Mouse (Mus musculus) liver, embryonic 16.5 days (tissue): Measurements from ENCODE around the gene Gm11541. TPM values are rescaled to one million over a fixed set of nuclear protein-coding genes. Genes with fewer than 3 reads are reported as not detected.

Experiments used
- ATAC-seq: fragments of 200-750 bp; cut with Nextera tagmentation; 2 replicates; pipeline ENCODE4 v1.8.0; 2017; ENCODE audit warnings: low read depth, mild to moderate bottlenecking, moderate number of reproducible peaks, moderate library complexity
- H3K27ac ChIP-seq: fragments of 300-500 bp; sonication (generic); 2 replicates; pipeline ENCODE4 v1.5.1; 2014; ENCODE audit warnings: mild to moderate bottlenecking, low read length
- H3K27me3 ChIP-seq: fragments of 300-500 bp; sonication (generic); 2 replicates; pipeline ENCODE4 v1.6.1; 2014; ENCODE audit warnings: low read depth, low read length, mixed read lengths; ENCODE audit not compliant: control insufficient read depth, insufficient read depth
- H3K36me3 ChIP-seq: fragments of 300-500 bp; sonication (generic); 2 replicates; pipeline ENCODE4 v1.6.1; 2014; ENCODE audit warnings: mild to moderate bottlenecking; ENCODE audit not compliant: control insufficient read depth, insufficient read depth
- H3K4me1 ChIP-seq: fragments of 300-500 bp; sonication (generic); 2 replicates; pipeline ENCODE4 v1.6.1; 2014; ENCODE audit warnings: low read depth, low read length, mixed read lengths; ENCODE audit not compliant: control insufficient read depth
- H3K4me2 ChIP-seq: fragments of 300-500 bp; sonication (generic); 2 replicates; pipeline ENCODE4 v1.6.1; 2014; ENCODE audit warnings: low read depth, low read length, mixed read lengths
- H3K4me3 ChIP-seq: fragments of 300-500 bp; sonication (generic); 2 replicates; pipeline ENCODE4 v1.5.1; 2014; ENCODE audit warnings: low read depth, mild to moderate bottlenecking, low read length
- H3K9ac ChIP-seq: fragments of 300-500 bp; sonication (generic); 2 replicates; pipeline ENCODE4 v1.6.1; 2014; ENCODE audit warnings: low read depth, low read length
- H3K9me3 ChIP-seq: fragments of 300-500 bp; sonication (generic); replicated peaks from 2 replicates; pipeline ENCODE4 v1.6.1; 2016; ENCODE audit warnings: low read length; ENCODE audit not compliant: control insufficient read depth
- WGBS: fragments of 180-500 bp; shearing (Covaris S2); extraction: QIAGEN DNeasy Blood & Tissue Kit; methylation state at CpG from one replicate; pipeline ENCODE4 v1.1.7; 2014; ENCODE audit not compliant: insufficient replicate concordance; 5-methylcytosine and 5-hydroxymethylcytosine counted together
- polyA plus RNA-seq: library from polyadenylated mRNA; unstranded; fragments of >200 nt; fragmentation: Nextera tagmentation; extraction: Ambion mirVana; gene quantifications from 2 replicates; pipeline ENCODE4 v1.2.1, GENCODE M21; 2015

Gene Gm11541
- polyA plus RNA-seq, 1 experiment from 2014 or later, result not detected

GRCm38 (mm10) chr11:94680639-94681038 lies 23.7 kb downstream of the Gm11541 start:
- Histone ChIP-seq H3K9ac (no peak overlapping the region), H3K4me1 (peaks cover 5% of the 10 kb centered on the region), H3K27me3 (no peaks in the 10 kb centered on the region; the same call in 1 of the 2 replicates), H3K9me3 (no peaks in the 10 kb centered on the region), H3K4me3 (no peak overlapping the region), H3K4me2 (no peak overlapping the region), H3K36me3 (no peaks in the 10 kb centered on the region), H3K27ac (no peak overlapping the region)
- no peak for ATAC-seq

GRCm38 (mm10) chr11:94677607-94678145 lies 26.6 kb downstream of the Gm11541 start:
- H3K4me3 ChIP-seq, result peak overlapping the region; percentile 81
- H3K27me3 ChIP-seq, result no peaks in the 10 kb centered on the region; the same call in 1 of the 2 replicates
- 31% methylated on average over 15 of the region's 15 CpGs for WGBS
- H3K9ac ChIP-seq, result 0 out of 2 replicates have a peak overlapping the region, but pooled peaks have one; percentile 37
- H3K27ac ChIP-seq, result no peak overlapping the region
- ATAC-seq, result no peak
- no peaks in the 10 kb centered on the region for H3K36me3 ChIP-seq
- H3K4me1 ChIP-seq, result peaks cover 5% of the 10 kb centered on the region
- peak overlapping the region; percentile 92 for H3K4me2 ChIP-seq
- no peaks in the 10 kb centered on the region for H3K9me3 ChIP-seq

DNA sequence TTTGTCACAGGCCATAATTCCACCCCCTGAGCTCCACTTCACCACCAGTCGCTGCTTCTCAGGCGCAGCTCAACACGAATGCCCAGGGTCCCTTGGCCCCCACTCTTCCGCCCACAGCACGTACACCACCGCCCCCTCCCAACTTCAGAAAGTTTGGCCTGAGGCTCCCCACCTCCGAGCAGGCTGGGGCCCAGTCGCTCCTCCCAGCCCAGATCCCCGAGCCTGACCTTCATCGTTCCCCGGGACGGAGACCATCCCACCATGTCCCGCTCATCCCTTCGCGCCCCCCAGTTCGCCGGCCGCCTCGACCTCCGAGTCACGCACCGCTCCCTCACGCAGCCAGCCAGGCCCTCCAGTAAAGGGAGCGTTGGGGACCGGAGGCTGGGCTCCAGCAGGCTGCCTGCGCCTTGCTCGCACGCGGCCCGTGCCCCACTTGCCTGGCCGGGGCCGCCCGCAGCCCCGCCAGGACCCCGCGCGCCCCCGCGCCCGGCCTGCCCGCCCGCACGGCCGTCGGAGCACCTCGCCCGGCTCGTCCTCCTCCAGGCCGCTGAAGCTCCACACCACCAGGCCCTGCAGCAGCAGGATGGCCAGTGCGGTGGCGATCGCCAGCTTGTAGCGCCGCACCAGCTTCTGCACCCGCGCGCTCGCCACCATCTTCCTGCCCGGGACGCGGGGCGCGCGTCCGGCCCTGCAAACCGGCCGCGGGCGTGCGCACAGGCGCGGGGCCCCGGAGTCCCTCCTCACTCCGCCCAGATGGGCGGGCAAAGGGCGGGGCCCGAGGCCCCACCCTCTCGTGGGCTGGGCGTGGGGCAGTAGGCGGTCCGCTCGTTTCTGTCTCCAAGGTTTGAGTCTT lies 27.3 kb downstream of the Gm11541 start, which contains the start of gene Xylt2:
Gene Xylt2 (minus strand): TSS at position 762 of the 853 bp plus-strand sequence.
- no peaks in the 10 kb centered on the region; the same call in 1 of the 2 replicates for H3K27me3 ChIP-seq
- H3K4me1 ChIP-seq, result peaks cover 5% of the 10 kb centered on the region
- peak within 1 kb of the TSS; percentile 81 for H3K4me3 ChIP-seq
- no peaks in the 10 kb centered on the region for H3K36me3 ChIP-seq
- H3K9ac ChIP-seq, result peak within 1 kb of the TSS; percentile 80
- peak; percentile 99 for ATAC-seq
- H3K27ac ChIP-seq, result no peak within 1 kb of the TSS
- H3K9me3 ChIP-seq, result no peaks in the 10 kb centered on the region
- under 1% methylated on average over 54 of the region's 82 CpGs for WGBS
- peak within 1 kb of the TSS; percentile 92 for H3K4me2 ChIP-seq

DNA sequence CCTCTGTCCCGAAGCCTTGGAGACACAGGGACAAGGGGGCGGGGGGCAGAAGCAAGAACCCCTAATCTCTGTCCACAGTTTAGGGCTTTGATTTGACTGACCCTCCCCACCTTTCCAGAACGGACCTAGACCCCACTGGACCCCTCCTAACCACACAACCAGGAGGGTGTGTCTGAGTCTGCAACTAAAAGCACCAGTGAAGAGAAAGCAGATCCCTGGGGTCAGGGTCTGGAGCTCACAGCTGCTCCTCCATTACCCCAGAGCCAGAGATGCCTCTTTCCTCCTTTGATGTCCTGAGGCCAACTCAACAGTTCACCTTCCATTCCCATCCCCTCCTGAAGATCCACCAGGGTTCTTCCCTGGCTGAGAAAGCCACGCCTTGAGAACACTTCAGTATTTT lies 28.0 kb downstream of the Gm11541 start:
- Histone ChIP-seq H3K27me3 (no peaks in the 10 kb centered on the region; the same call in 1 of the 2 replicates), H3K4me1 (peaks cover 5% of the 10 kb centered on the region), H3K27ac (no peak overlapping the region), H3K9me3 (no peaks in the 10 kb centered on the region), H3K4me3 (peak overlapping the region; percentile 81), H3K9ac (peak overlapping the region; percentile 80), H3K36me3 (no peaks in the 10 kb centered on the region), H3K4me2 (peak overlapping the region; percentile 92)
- WGBS, result 41% methylated on average over 4 of the region's 4 CpGs
- ATAC-seq, result no peak

GRCm38 (mm10) chr11:94675446-94675845 lies 28.9 kb downstream of the Gm11541 start:
- Histone ChIP-seq H3K4me1 (peaks cover 5% of the 10 kb centered on the region), H3K27ac (no peak overlapping the region), H3K9ac (no peak overlapping the region), H3K9me3 (no peaks in the 10 kb centered on the region), H3K27me3 (no peaks in the 10 kb centered on the region; the same call in 1 of the 2 replicates), H3K4me2 (no peak overlapping the region), H3K4me3 (no peak overlapping the region), H3K36me3 (no peaks in the 10 kb centered on the region)
- 73% methylated on average over 5 of the region's 5 CpGs for WGBS
- ATAC-seq, result no peak

GRCm38 (mm10) chr11:94674984-94675383 lies 29.3 kb downstream of the Gm11541 start:
- H3K4me1 ChIP-seq, result peaks cover 5% of the 10 kb centered on the region
- H3K9ac ChIP-seq, result no peak overlapping the region
- 70% methylated on average over 5 of the region's 5 CpGs for WGBS

GRCm38 (mm10) chr11:94665281-94665680 lies 39.0 kb downstream of the Gm11541 start:
- no peak overlapping the region for H3K27ac ChIP-seq
- no peaks in the 10 kb centered on the region; the same call in 1 of the 2 replicates for H3K36me3 ChIP-seq
- WGBS, result 71% methylated on average over 6 of the region's 6 CpGs

More at GRCm38 (mm10) chr11:94674984-94675383, 29.3 kb downstream of the Gm11541 start:
- no peak overlapping the region for H3K4me3 ChIP-seq
- ATAC-seq, result no peak
- no peaks in the 10 kb centered on the region for H3K36me3 ChIP-seq
- no peak overlapping the region for H3K4me2 ChIP-seq
- H3K27ac ChIP-seq, result no peak overlapping the region
- no peaks in the 10 kb centered on the region for H3K9me3 ChIP-seq
- no peaks in the 10 kb centered on the region; the same call in 1 of the 2 replicates for H3K27me3 ChIP-seq

DNA sequence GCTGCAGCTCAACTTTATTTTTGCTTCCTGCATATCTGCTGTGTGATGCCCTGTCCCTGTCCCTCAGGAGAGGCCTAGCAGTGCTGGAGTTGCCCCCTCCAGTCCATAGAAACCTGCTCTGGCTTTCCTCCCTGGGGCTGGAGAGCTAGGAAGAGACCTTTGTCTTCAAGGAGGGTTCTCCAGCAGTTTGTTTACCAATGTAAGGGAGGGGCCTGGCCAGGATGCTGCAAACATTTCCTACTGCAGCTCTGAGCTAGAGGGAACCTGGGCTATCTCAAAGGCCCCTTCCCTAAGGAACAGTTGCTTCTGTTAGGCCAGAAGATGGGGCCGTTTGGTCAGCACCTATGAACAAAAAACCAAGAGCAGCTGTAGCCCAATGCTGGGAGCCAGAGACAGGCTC lies 43.0 kb downstream of the Gm11541 start:
- ATAC-seq, result no peak
- Histone ChIP-seq H3K27ac (no peak overlapping the region), H3K4me3 (no peak overlapping the region), H3K4me1 (no peaks in the 10 kb centered on the region), H3K4me2 (no peak overlapping the region), H3K9me3 (no peaks in the 10 kb centered on the region), H3K36me3 (peaks cover 4% of the 10 kb centered on the region), H3K27me3 (no peaks in the 10 kb centered on the region), H3K9ac (no peak overlapping the region)
- WGBS, result 36% methylated on average over 1 of the region's 1 CpGs

More at GRCm38 (mm10) chr11:94665281-94665680, 39.0 kb downstream of the Gm11541 start:
- H3K27me3 ChIP-seq, result no peaks in the 10 kb centered on the region
- H3K9me3 ChIP-seq, result no peaks in the 10 kb centered on the region
- no peak overlapping the region for H3K4me2 ChIP-seq
- no peak for ATAC-seq
- no peak overlapping the region for H3K4me3 ChIP-seq
- H3K4me1 ChIP-seq, result no peaks in the 10 kb centered on the region
- no peak overlapping the region for H3K9ac ChIP-seq
